Mouse (Mus musculus): ENCODE data around the gene Crispld2. TPM values are rescaled to one million over a fixed set of nuclear protein-coding genes. Genes with fewer than 3 reads are reported as not detected.

Gene Crispld2
- polyA plus RNA-seq, 1 experiment from 2014 or later = 3.4 TPM

DNA sequence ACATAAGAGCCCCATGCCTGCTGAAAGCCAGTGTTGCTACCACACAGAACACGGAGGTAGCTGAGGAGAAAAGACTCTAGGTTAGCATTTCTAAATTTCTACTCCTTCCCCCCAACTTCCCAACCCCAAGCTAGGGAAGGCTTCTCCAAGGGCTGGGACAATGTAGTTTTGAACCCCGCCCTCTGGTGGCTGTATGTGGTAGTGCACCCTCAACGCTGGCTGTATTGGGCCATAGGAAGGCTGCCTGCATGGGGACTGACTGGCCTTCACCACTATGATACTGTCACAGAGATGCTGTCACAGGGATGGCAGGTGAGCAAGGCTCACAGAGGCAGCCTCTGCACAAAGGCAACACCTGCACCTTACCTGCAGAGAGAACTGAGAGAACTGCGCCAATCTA, 79.4 kb downstream of the Crispld2 start:
- 26% methylated on average over 4 of the region's 4 CpGs for WGBS
- Histone ChIP-seq H3K9ac (no peak overlapping the region), H3K9me3 (replicated peaks) (no peaks in the 10 kb centered on the region), H3K27ac (no peak overlapping the region), H3K4me2 (no peak overlapping the region), H3K36me3 (no peaks in the 10 kb centered on the region), H3K4me1 (replicated peaks) (peaks cover 5% of the 10 kb centered on the region; the same call in 1 of the 2 replicates), H3K4me3 (no peak overlapping the region), H3K27me3 (peaks cover 14% of the 10 kb centered on the region)
- 0 out of 2 replicates have a peak, but pooled peaks have one; percentile 50 for ATAC-seq (replicated peaks; ENCODE audit: insufficient number of reproducible peaks, insufficient read depth, low FRiP score, low read depth)

DNA sequence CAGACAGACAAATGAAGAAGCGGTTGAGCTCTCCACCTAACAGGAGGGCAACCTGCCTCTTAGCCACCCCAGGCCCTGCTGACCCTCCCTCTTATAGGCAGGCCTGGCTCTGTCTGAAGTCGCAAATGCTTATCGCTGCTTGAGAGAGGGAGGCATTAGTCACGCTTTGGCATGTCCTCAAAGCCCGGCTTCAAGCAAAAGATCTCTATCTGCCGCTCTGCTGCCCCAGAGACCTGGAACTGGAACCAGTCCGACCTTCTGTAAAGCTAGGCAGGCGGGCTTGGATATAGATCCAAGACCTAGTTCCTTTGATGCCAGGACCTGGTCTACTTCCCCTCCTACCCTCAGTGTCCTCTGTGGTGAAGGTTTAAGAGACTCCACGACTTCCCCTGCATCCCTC, 80.0 kb downstream of the Crispld2 start:
- peaks cover 18% of the 10 kb centered on the region for H3K27me3 ChIP-seq
- H3K27ac ChIP-seq = no peak overlapping the region
- H3K36me3 ChIP-seq = no peaks in the 10 kb centered on the region
- peaks cover 5% of the 10 kb centered on the region; the same call in 1 of the 2 replicates for H3K4me1 ChIP-seq (replicated peaks)
- WGBS = 57% methylated on average over 9 of the region's 9 CpGs
- ATAC-seq (replicated peaks; ENCODE audit: insufficient number of reproducible peaks, insufficient read depth, low FRiP score, low read depth) = no peak
- H3K9ac ChIP-seq = no peak overlapping the region
- H3K4me2 ChIP-seq = no peak overlapping the region
- no peak overlapping the region for H3K4me3 ChIP-seq
- no peaks in the 10 kb centered on the region for H3K9me3 ChIP-seq (replicated peaks)

DNA sequence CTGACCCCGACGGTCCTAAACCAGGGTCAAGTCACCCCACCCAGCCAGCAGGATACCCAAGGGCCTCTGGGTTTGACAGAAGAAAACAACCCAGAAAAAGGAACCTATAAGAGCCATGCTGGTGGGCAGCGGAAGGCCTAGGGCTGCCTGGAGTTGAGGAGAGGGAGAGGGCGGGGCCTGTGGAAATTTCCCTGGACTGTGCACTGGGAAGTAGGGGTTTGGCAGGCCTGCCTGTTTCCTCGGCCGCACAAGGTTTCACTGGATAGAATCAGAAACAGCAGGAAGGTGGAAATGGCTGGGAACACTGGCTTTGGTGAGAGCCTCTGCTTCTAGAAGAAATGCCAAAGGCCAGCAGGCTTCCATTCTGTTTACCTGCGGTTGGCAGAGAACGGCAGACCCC, 80.6 kb downstream of the Crispld2 start:
- 72% methylated on average over 8 of the region's 8 CpGs for WGBS
- peaks cover 5% of the 10 kb centered on the region; the same call in 1 of the 2 replicates for H3K4me1 ChIP-seq (replicated peaks)
- H3K4me3 ChIP-seq = no peak overlapping the region
- no peak overlapping the region for H3K27ac ChIP-seq
- no peaks in the 10 kb centered on the region for H3K9me3 ChIP-seq (replicated peaks)
- no peaks in the 10 kb centered on the region for H3K36me3 ChIP-seq
- ATAC-seq (replicated peaks; ENCODE audit: insufficient number of reproducible peaks, insufficient read depth, low FRiP score, low read depth) = no peak
- H3K4me2 ChIP-seq = no peak overlapping the region
- no peak overlapping the region for H3K9ac ChIP-seq
- H3K27me3 ChIP-seq = peaks cover 18% of the 10 kb centered on the region

- Histone ChIP-seq H3K27me3 (peaks cover 22% of the 10 kb centered on the region), H3K9ac (no peak overlapping the region), H3K9me3 (replicated peaks) (no peaks in the 10 kb centered on the region), H3K4me2 (no peak overlapping the region), H3K36me3 (no peaks in the 10 kb centered on the region), H3K4me3 (no peak overlapping the region), H3K27ac (no peak overlapping the region), H3K4me1 (replicated peaks) (0 out of 2 replicates have a peak, but pooled peaks cover 2% of the 10 kb centered on the region)
- 71% methylated on average over 6 of the region's 6 CpGs for WGBS
- ATAC-seq (replicated peaks; ENCODE audit: insufficient number of reproducible peaks, insufficient read depth, low FRiP score, low read depth) = no peak
Observed at GRCm38 (mm10) chr8:120074516-120074915, 82.3 kb downstream of the Crispld2 start.

DNA sequence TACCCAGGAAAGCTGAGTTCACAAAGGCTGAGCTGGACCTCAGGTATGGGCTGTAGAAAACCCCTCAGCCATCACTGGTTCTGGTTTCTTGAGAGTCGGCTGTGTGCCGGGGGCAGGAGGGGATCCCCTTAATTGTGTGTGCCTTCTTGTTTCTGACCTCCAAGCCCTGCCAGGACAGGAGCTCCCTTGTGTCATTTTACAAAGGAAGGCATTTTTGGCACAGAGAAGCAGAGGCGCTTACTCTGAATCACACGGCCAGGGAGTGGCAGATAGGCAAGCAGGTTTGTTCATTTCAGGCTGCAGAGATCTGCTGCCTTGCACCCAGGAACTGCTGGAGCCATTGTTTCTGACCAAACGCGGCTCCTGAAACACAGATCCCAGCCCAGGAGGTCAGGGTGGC, 83.1 kb downstream of the Crispld2 start:
- Histone ChIP-seq H3K4me1 (replicated peaks) (0 out of 2 replicates have a peak, but pooled peaks cover 2% of the 10 kb centered on the region), H3K27me3 (peaks cover 22% of the 10 kb centered on the region), H3K27ac (no peak overlapping the region), H3K36me3 (no peaks in the 10 kb centered on the region), H3K4me3 (no peak overlapping the region), H3K9ac (no peak overlapping the region), H3K9me3 (replicated peaks) (no peaks in the 10 kb centered on the region), H3K4me2 (no peak overlapping the region)
- ATAC-seq (replicated peaks; ENCODE audit: insufficient number of reproducible peaks, insufficient read depth, low FRiP score, low read depth) = no peak
- WGBS = 53% methylated on average over 6 of the region's 6 CpGs

- no peaks in the 10 kb centered on the region for H3K9me3 ChIP-seq (replicated peaks)
- H3K4me2 ChIP-seq = no peak overlapping the region
- no peak overlapping the region for H3K9ac ChIP-seq
- H3K36me3 ChIP-seq = peaks cover 20% of the 10 kb centered on the region
- WGBS = 17% methylated on average over 10 of the region's 10 CpGs
- peak; percentile 39; the same call in 1 of the 2 replicates for ATAC-seq (replicated peaks; ENCODE audit: insufficient number of reproducible peaks, insufficient read depth, low FRiP score, low read depth)
- H3K27ac ChIP-seq = no peak overlapping the region
- H3K4me3 ChIP-seq = no peak overlapping the region
- peaks cover 20% of the 10 kb centered on the region for H3K27me3 ChIP-seq
- H3K4me1 ChIP-seq (replicated peaks) = 0 out of 2 replicates have a peak, but pooled peaks cover 2% of the 10 kb centered on the region
Observed at GRCm38 (mm10) chr8:120078080-120078479, 85.8 kb downstream of the Crispld2 start.

- Histone ChIP-seq H3K9ac (no peak overlapping the region), H3K27ac (no peak overlapping the region), H3K9me3 (replicated peaks) (no peaks in the 10 kb centered on the region), H3K4me2 (no peak overlapping the region), H3K36me3 (peaks cover 27% of the 10 kb centered on the region), H3K27me3 (peaks cover 20% of the 10 kb centered on the region; the same call in 1 of the 2 replicates), H3K4me3 (no peak overlapping the region), H3K4me1 (replicated peaks) (0 out of 2 replicates have a peak, but pooled peaks cover 2% of the 10 kb centered on the region)
- ATAC-seq (replicated peaks; ENCODE audit: insufficient number of reproducible peaks, insufficient read depth, low FRiP score, low read depth) = no peak
- 54% methylated on average over 5 of the region's 5 CpGs for WGBS
Observed at GRCm38 (mm10) chr8:120079361-120079760, 87.1 kb downstream of the Crispld2 start.

DNA sequence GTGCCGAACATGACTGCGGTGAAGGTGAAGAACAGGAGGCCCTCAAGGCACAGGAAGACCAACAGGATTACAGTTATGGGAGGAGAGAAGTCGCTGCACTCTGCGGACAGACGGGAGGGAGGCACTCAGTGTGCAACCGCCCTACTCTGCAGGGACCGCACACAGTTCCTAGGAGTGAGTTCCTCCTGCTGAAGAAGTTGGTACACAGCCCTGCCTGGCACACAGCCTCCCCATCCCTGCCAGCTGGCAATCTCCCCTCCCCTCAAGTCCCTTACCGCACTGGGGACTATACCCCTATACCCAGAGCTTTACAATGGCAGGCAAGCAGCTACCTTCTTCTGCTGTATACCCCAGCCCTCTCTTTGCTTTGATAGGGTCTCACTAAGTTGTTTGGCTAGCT, 91.0 kb downstream of the Crispld2 start:
- peaks cover 63% of the 10 kb centered on the region for H3K36me3 ChIP-seq
- H3K4me2 ChIP-seq = no peak overlapping the region
- H3K4me1 ChIP-seq (replicated peaks) = 0 out of 2 replicates have a peak, but pooled peaks cover under 1% of the 10 kb centered on the region
- no peak overlapping the region for H3K27ac ChIP-seq
- H3K4me3 ChIP-seq = no peak overlapping the region
- no peak overlapping the region for H3K9ac ChIP-seq
- no peaks in the 10 kb centered on the region for H3K9me3 ChIP-seq (replicated peaks)
- 93% methylated on average over 8 of the region's 8 CpGs for WGBS
- ATAC-seq (replicated peaks; ENCODE audit: insufficient number of reproducible peaks, insufficient read depth, low FRiP score, low read depth) = no peak
- H3K27me3 ChIP-seq = 0 out of 2 replicates have a peak, but pooled peaks cover 4% of the 10 kb centered on the region

DNA sequence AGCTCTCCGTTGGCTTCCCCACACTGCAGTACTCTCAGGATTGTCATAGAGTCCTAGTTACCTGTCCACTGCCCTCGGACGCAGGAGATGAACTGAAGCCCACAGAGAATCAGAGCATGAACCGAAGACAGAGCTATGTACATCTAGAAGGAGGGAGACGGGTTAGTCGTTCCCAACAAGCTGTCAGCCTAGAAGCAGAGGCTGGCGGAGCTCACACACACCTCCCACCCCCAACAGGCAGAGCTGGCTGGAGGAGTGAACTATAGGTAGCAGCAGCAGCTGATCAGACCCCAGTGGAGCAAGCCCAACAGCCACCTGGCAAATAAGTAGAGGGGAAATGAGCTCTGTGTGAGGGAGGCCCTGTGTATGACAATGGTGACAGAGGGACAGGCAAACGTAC, 92.5 kb downstream of the Crispld2 start:
- no peak overlapping the region for H3K27ac ChIP-seq
- WGBS = 79% methylated on average over 8 of the region's 8 CpGs
- H3K9me3 ChIP-seq (replicated peaks) = no peaks in the 10 kb centered on the region
- ATAC-seq (replicated peaks; ENCODE audit: insufficient number of reproducible peaks, insufficient read depth, low FRiP score, low read depth) = no peak
- H3K4me1 ChIP-seq (replicated peaks) = no peaks in the 10 kb centered on the region
- H3K4me2 ChIP-seq = no peak overlapping the region
- peaks cover 63% of the 10 kb centered on the region for H3K36me3 ChIP-seq
- H3K27me3 ChIP-seq = no peaks in the 10 kb centered on the region
- no peak overlapping the region for H3K9ac ChIP-seq
- no peak overlapping the region for H3K4me3 ChIP-seq

- Histone ChIP-seq H3K36me3 (peaks cover 69% of the 10 kb centered on the region), H3K4me1 (replicated peaks) (no peaks in the 10 kb centered on the region), H3K4me3 (no peak overlapping the region), H3K27ac (no peak overlapping the region), H3K4me2 (no peak overlapping the region), H3K9ac (no peak overlapping the region), H3K9me3 (replicated peaks) (no peaks in the 10 kb centered on the region), H3K27me3 (no peaks in the 10 kb centered on the region)
- WGBS = 76% methylated on average over 7 of the region's 7 CpGs
- ATAC-seq (replicated peaks; ENCODE audit: insufficient number of reproducible peaks, insufficient read depth, low FRiP score, low read depth) = no peak
Observed at GRCm38 (mm10) chr8:120089511-120089910, 97.3 kb downstream of the Crispld2 start.

DNA sequence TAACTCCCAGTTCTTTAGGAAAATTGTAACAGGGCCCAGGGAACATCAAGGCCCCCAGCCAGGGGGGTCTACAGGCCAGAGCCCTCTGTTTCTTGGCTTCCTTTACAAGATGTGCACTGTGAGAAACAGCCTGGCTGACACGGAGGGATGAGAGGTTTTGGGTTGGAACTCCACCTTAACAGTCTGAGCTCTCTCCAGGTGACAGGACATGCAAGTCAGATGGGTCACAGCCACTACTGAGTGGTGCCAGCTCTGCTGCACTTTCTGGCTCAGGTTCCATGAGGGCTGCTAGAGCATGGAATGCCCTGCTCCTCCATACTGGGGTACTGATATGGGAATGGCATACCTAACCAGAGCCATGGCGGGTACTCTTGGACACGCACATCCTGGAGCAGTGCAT, 98.8 kb downstream of the Crispld2 start:
- Histone ChIP-seq H3K27me3 (no peaks in the 10 kb centered on the region), H3K9ac (no peak overlapping the region), H3K27ac (no peak overlapping the region), H3K9me3 (replicated peaks) (no peaks in the 10 kb centered on the region), H3K36me3 (peaks cover 54% of the 10 kb centered on the region), H3K4me1 (replicated peaks) (no peaks in the 10 kb centered on the region), H3K4me3 (no peak overlapping the region), H3K4me2 (no peak overlapping the region)
- no peak for ATAC-seq (replicated peaks; ENCODE audit: insufficient number of reproducible peaks, insufficient read depth, low FRiP score, low read depth)
- WGBS = 96% methylated on average over 2 of the region's 3 CpGs

GRCm38 (mm10) chr8:120093103-120093502, 100.9 kb downstream of the Crispld2 start:
- Histone ChIP-seq H3K4me2 (no peak overlapping the region), H3K4me3 (no peak overlapping the region), H3K27ac (no peak overlapping the region), H3K4me1 (replicated peaks) (no peaks in the 10 kb centered on the region), H3K27me3 (no peaks in the 10 kb centered on the region), H3K36me3 (peaks cover 34% of the 10 kb centered on the region), H3K9ac (no peak overlapping the region), H3K9me3 (replicated peaks) (no peaks in the 10 kb centered on the region)
- 94% methylated on average over 3 of the region's 3 CpGs for WGBS
- no peak for ATAC-seq (replicated peaks; ENCODE audit: insufficient number of reproducible peaks, insufficient read depth, low FRiP score, low read depth)

All from heart, embryonic 15.5 days (tissue).